Mouse (Mus musculus): ENCODE data around the gene Cnst.

GRCm38 (mm10) chr1:179570482-179570881, 24.3 kb downstream of the Cnst start:
- TF ChIP-seq CTCF (IDR thresholded peaks at IDR 0.05; ENCODE audit: control insufficient read depth, insufficient read depth, insufficient replicate concordance, low read depth, low read length) (no peak), POLR2A (IDR thresholded peaks at IDR 0.05; ENCODE audit: control insufficient read depth, low read depth, low read length) (no peak)

Data from testis, adult 2 months (tissue).